Mouse (Mus musculus): ENCODE results near the gene Tec. TPM values are rescaled to one million over a fixed set of nuclear protein-coding genes. Genes with fewer than 3 reads are reported as not detected.
A peak's percentile ranks its signal among the peaks of the same experiment; 100 is the strongest.
"Not testable (repeated sequence)": the region's sequence is repeated elsewhere in the genome, so short reads cannot be mapped to it uniquely, and the experiment has no call there.

The Tec gene
- polyA plus RNA-seq, 1 experiment from 2014 or later = 3.2 TPM

- no peak overlapping the region for H3K27ac ChIP-seq (replicated peaks; ENCODE audit: low read depth, low read length)
- H3K36me3 ChIP-seq (replicated peaks; ENCODE audit: control insufficient read depth, insufficient read depth, low read depth, low read length) = no peaks in the 10 kb centered on the region
- ATAC-seq (replicated peaks; ENCODE audit: insufficient number of reproducible peaks, low FRiP score, low TSS enrichment, low read depth) = no peak
- H3K9ac ChIP-seq (replicated peaks; ENCODE audit: low read length) = no peak overlapping the region
- H3K4me2 ChIP-seq (ENCODE audit: low read depth, low read length) = no peak overlapping the region
- WGBS = 86% methylated on average over 5 of the region's 5 CpGs
- H3K27me3 ChIP-seq (ENCODE audit: control insufficient read depth, insufficient read depth, low read length) = no peaks in the 10 kb centered on the region
- no peak overlapping the region for H3K4me3 ChIP-seq (ENCODE audit: low read depth, low read length)
- no peaks in the 10 kb centered on the region for H3K9me3 ChIP-seq (replicated peaks; ENCODE audit: control insufficient read depth, low read length)
- DNase-seq (ENCODE audit: low spot score) = no peak
- no peaks in the 10 kb centered on the region for H3K4me1 ChIP-seq (ENCODE audit: control insufficient read depth, insufficient read depth, low read length)
These were observed 49.6 kb downstream of the Tec start for GRCm38 (mm10) chr5:72818513-72819180.

- no peaks in the 10 kb centered on the region for H3K4me1 ChIP-seq (ENCODE audit: control insufficient read depth, insufficient read depth, low read length)
- H3K27ac ChIP-seq (replicated peaks; ENCODE audit: low read depth, low read length) = no peak overlapping the region
- no peaks in the 10 kb centered on the region for H3K36me3 ChIP-seq (replicated peaks; ENCODE audit: control insufficient read depth, insufficient read depth, low read depth, low read length)
- 57% methylated on average over 10 of the region's 10 CpGs for WGBS
- no peaks in the 10 kb centered on the region for H3K27me3 ChIP-seq (ENCODE audit: control insufficient read depth, insufficient read depth, low read length)
- ATAC-seq (replicated peaks; ENCODE audit: insufficient number of reproducible peaks, low FRiP score, low TSS enrichment, low read depth) (no peak), DNase-seq (ENCODE audit: low spot score) (no peak)
- H3K9me3 ChIP-seq (replicated peaks; ENCODE audit: control insufficient read depth, low read length) = no peaks in the 10 kb centered on the region
- no peak overlapping the region for H3K9ac ChIP-seq (replicated peaks; ENCODE audit: low read length)
- H3K4me3 ChIP-seq (ENCODE audit: low read depth, low read length) = no peak overlapping the region
- no peak overlapping the region for H3K4me2 ChIP-seq (ENCODE audit: low read depth, low read length)
These were observed 50.7 kb downstream of the Tec start for GRCm38 (mm10) chr5:72817523-72818091.

GRCm38 (mm10) chr5:72816960-72817359 is 51.3 kb downstream of the Tec start:
- not testable (repeated sequence) for H3K9me3 ChIP-seq (replicated peaks; ENCODE audit: control insufficient read depth, low read length); H3K36me3 ChIP-seq (replicated peaks; ENCODE audit: control insufficient read depth, insufficient read depth, low read depth, low read length); ATAC-seq (replicated peaks; ENCODE audit: insufficient number of reproducible peaks, low FRiP score, low TSS enrichment, low read depth); DNase-seq (ENCODE audit: low spot score); H3K27me3 ChIP-seq (ENCODE audit: control insufficient read depth, insufficient read depth, low read length); H3K4me3 ChIP-seq (ENCODE audit: low read depth, low read length); H3K9ac ChIP-seq (replicated peaks; ENCODE audit: low read length); H3K27ac ChIP-seq (replicated peaks; ENCODE audit: low read depth, low read length); H3K4me2 ChIP-seq (ENCODE audit: low read depth, low read length); H3K4me1 ChIP-seq (ENCODE audit: control insufficient read depth, insufficient read depth, low read length)
- WGBS = 68% methylated on average over 7 of the region's 7 CpGs

DNA sequence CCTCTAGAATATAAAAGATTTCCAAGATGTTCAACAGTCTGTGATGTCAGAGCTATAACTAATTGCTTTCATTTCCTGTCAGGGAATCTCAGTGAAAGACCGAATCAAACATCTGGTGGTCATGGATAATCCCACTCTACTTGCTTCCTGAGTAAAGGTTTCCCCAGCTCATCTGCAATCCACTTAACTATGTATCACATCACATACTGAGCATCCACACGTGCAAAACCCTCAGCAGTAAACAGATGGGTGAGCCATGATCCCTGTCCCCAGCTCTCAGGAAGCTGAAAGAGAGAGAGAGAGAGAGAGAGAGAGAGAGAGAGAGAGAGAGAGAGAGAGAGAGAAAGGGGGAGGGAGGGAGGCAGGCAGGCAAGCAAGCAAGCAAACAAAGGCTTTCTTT is 51.8 kb downstream of the Tec start:
- no peak overlapping the region for H3K27ac ChIP-seq (replicated peaks; ENCODE audit: low read depth, low read length)
- H3K36me3 ChIP-seq (replicated peaks; ENCODE audit: control insufficient read depth, insufficient read depth, low read depth, low read length) = no peaks in the 10 kb centered on the region
- WGBS = 35% methylated on average over 2 of the region's 2 CpGs
- no peaks in the 10 kb centered on the region for H3K27me3 ChIP-seq (ENCODE audit: control insufficient read depth, insufficient read depth, low read length)
- no peak overlapping the region for H3K4me3 ChIP-seq (ENCODE audit: low read depth, low read length)
- H3K4me1 ChIP-seq (ENCODE audit: control insufficient read depth, insufficient read depth, low read length) = no peaks in the 10 kb centered on the region
- no peak overlapping the region for H3K4me2 ChIP-seq (ENCODE audit: low read depth, low read length)
- H3K9ac ChIP-seq (replicated peaks; ENCODE audit: low read length) = no peak overlapping the region
- no peak for ATAC-seq (replicated peaks; ENCODE audit: insufficient number of reproducible peaks, low FRiP score, low TSS enrichment, low read depth)
- peak; percentile 26 for DNase-seq (ENCODE audit: low spot score)
- H3K9me3 ChIP-seq (replicated peaks; ENCODE audit: control insufficient read depth, low read length) = no peaks in the 10 kb centered on the region

DNA sequence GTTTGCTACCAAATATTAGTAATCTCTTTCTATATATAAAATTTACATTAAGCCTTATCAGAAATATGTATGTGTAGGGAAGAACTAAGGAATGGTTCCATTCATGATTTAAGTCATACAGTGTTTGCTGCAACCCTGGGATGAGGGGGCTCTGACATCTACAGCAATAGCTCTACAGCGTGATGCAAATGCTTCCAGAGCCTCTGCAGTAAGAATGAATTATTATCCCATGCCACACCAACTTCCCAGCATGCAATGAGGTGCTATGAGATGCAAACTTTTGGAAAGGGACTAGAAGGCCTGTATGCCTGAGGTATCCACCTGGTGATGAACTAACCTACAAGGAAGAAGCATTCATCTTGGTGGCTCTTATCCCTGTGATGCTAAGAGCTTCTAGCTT is 52.2 kb downstream of the Tec start:
- Histone ChIP-seq H3K4me1 (ENCODE audit: control insufficient read depth, insufficient read depth, low read length) (no peaks in the 10 kb centered on the region), H3K36me3 (replicated peaks; ENCODE audit: control insufficient read depth, insufficient read depth, low read depth, low read length) (no peaks in the 10 kb centered on the region), H3K27ac (replicated peaks; ENCODE audit: low read depth, low read length) (no peak overlapping the region), H3K4me3 (ENCODE audit: low read depth, low read length) (no peak overlapping the region), H3K27me3 (ENCODE audit: control insufficient read depth, insufficient read depth, low read length) (no peaks in the 10 kb centered on the region), H3K4me2 (ENCODE audit: low read depth, low read length) (no peak overlapping the region), H3K9ac (replicated peaks; ENCODE audit: low read length) (no peak overlapping the region), H3K9me3 (replicated peaks; ENCODE audit: control insufficient read depth, low read length) (no peaks in the 10 kb centered on the region)
- 90% methylated on average over 1 of the region's 1 CpGs for WGBS
- no peak for DNase-seq (ENCODE audit: low spot score)
- ATAC-seq (replicated peaks; ENCODE audit: insufficient number of reproducible peaks, low FRiP score, low TSS enrichment, low read depth) = no peak

GRCm38 (mm10) chr5:72815361-72815760 is 52.9 kb downstream of the Tec start:
- DNase-seq (ENCODE audit: low spot score) = no peak
- Histone ChIP-seq H3K27ac (replicated peaks; ENCODE audit: low read depth, low read length) (no peak overlapping the region), H3K4me1 (ENCODE audit: control insufficient read depth, insufficient read depth, low read length) (no peaks in the 10 kb centered on the region), H3K4me3 (ENCODE audit: low read depth, low read length) (no peak overlapping the region), H3K4me2 (ENCODE audit: low read depth, low read length) (no peak overlapping the region), H3K9ac (replicated peaks; ENCODE audit: low read length) (no peak overlapping the region), H3K27me3 (ENCODE audit: control insufficient read depth, insufficient read depth, low read length) (no peaks in the 10 kb centered on the region), H3K36me3 (replicated peaks; ENCODE audit: control insufficient read depth, insufficient read depth, low read depth, low read length) (no peaks in the 10 kb centered on the region), H3K9me3 (replicated peaks; ENCODE audit: control insufficient read depth, low read length) (no peaks in the 10 kb centered on the region)
- WGBS = 85% methylated on average over 6 of the region's 6 CpGs
- ATAC-seq (replicated peaks; ENCODE audit: insufficient number of reproducible peaks, low FRiP score, low TSS enrichment, low read depth) = no peak

DNA sequence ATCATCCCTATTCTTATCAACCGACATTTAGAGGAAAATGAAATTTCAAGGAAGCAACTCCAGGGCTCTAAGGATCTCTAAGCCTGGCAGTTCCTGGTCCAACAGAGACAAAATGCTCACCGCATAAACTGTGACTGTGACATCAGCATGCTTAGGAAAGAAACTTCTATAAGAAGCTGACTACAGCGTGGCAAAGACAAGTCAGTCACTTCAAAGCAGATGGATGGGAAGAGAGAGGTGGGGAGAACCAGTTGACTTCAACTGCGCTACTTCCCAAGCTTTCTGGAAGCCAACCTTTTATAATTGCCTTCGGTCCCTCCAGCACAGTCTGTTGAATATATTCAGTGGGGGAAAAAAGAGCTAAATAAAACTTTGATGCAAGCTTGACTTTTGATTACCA is 54.2 kb downstream of the Tec start:
- Histone ChIP-seq H3K4me2 (ENCODE audit: low read depth, low read length) (no peak overlapping the region), H3K4me3 (ENCODE audit: low read depth, low read length) (no peak overlapping the region), H3K27me3 (ENCODE audit: control insufficient read depth, insufficient read depth, low read length) (no peaks in the 10 kb centered on the region), H3K36me3 (replicated peaks; ENCODE audit: control insufficient read depth, insufficient read depth, low read depth, low read length) (no peaks in the 10 kb centered on the region), H3K27ac (replicated peaks; ENCODE audit: low read depth, low read length) (no peak overlapping the region), H3K4me1 (ENCODE audit: control insufficient read depth, insufficient read depth, low read length) (no peaks in the 10 kb centered on the region), H3K9me3 (replicated peaks; ENCODE audit: control insufficient read depth, low read length) (no peaks in the 10 kb centered on the region), H3K9ac (replicated peaks; ENCODE audit: low read length) (no peak overlapping the region)
- WGBS = 92% methylated on average over 5 of the region's 5 CpGs
- ATAC-seq (replicated peaks; ENCODE audit: insufficient number of reproducible peaks, low FRiP score, low TSS enrichment, low read depth) (no peak), DNase-seq (ENCODE audit: low spot score) (no peak)

DNA sequence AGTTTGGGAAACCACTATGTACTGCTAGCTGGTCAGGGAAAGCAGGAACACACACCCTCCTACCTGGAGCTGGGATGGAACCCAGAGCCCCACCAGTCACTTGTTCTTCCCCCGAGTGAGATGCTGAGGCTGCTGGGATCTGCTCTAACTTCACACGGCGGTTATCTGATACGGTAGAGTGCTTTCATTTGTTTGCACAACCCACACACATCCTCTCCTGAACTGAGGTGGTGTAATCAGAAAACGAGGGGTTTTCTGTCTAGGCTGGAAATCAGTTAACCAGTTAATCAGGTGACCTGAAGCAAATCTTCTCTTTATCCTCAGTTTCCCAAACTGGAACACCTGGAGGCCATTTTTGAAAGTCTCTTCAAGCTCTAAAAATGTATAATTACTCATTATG is 55.4 kb downstream of the Tec start:
- Histone ChIP-seq H3K4me2 (ENCODE audit: low read depth, low read length) (no peak overlapping the region), H3K27ac (replicated peaks; ENCODE audit: low read depth, low read length) (no peak overlapping the region), H3K9me3 (replicated peaks; ENCODE audit: control insufficient read depth, low read length) (no peaks in the 10 kb centered on the region), H3K9ac (replicated peaks; ENCODE audit: low read length) (no peak overlapping the region), H3K4me3 (ENCODE audit: low read depth, low read length) (no peak overlapping the region), H3K27me3 (ENCODE audit: control insufficient read depth, insufficient read depth, low read length) (no peaks in the 10 kb centered on the region), H3K4me1 (ENCODE audit: control insufficient read depth, insufficient read depth, low read length) (0 out of 2 replicates have a peak, but pooled peaks cover 6% of the 10 kb centered on the region), H3K36me3 (replicated peaks; ENCODE audit: control insufficient read depth, insufficient read depth, low read depth, low read length) (no peaks in the 10 kb centered on the region)
- 47% methylated on average over 5 of the region's 5 CpGs for WGBS
- ATAC-seq (replicated peaks; ENCODE audit: insufficient number of reproducible peaks, low FRiP score, low TSS enrichment, low read depth) (no peak), DNase-seq (ENCODE audit: low spot score) (no peak)

Data from embryonic facial prominence, embryonic 11.5 days (tissue).